Mouse (Mus musculus) MEL (cell line): ENCODE measurements around the gene Wdfy1. TPM values are rescaled to one million over a fixed set of nuclear protein-coding genes. Genes with fewer than 3 reads are reported as not detected.
A peak's percentile ranks its signal among the peaks of the same experiment; 100 is the strongest.

Source experiments
- DNase-seq: peaks from one replicate; pipeline ENCODE4 v3.0.0; 2011; ENCODE audit warnings: low read depth, low spot score
- H3K27ac ChIP-seq: 2 replicates; pipeline ENCODE4 v1.5.1; 2012; ENCODE audit warnings: low read depth, mild to moderate bottlenecking, control low read depth, low read length, moderate library complexity; ENCODE audit not compliant: control insufficient read depth
- H3K27me3 ChIP-seq, 2 experiments: fragments of 150-350 bp in 1 of 2; sonication (generic) in 1 of 2; 2 replicates each; pipeline ENCODE4 v1.6.1; 2012; ENCODE audit warnings: low read length in 2 of 2, mild to moderate bottlenecking in 2 of 2, improper control_type of control experiment in 1 of 2, moderate library complexity in 1 of 2; ENCODE audit not compliant: insufficient read depth in 2 of 2, control insufficient read depth in 1 of 2
- H3K36me3 ChIP-seq, 2 experiments: 2 replicates each; pipeline ENCODE4 v1.6.1; 2012 to 2014; ENCODE audit warnings: low read length in 2 of 2, improper control_type of control experiment in 1 of 2, inconsistent platforms in 1 of 2, mild to moderate bottlenecking in 1 of 2; ENCODE audit not compliant: insufficient read depth in 2 of 2, control insufficient read depth in 1 of 2
- H3K4me1 ChIP-seq, 2 experiments: fragments of 150-350 bp in 1 of 2; sonication (generic) in 1 of 2; 2 replicates each; pipeline ENCODE4 v1.6.1; 2012; ENCODE audit warnings: low read length in 2 of 2, improper control_type of control experiment in 1 of 2, mild to moderate bottlenecking in 1 of 2; ENCODE audit not compliant: insufficient read depth in 2 of 2, control insufficient read depth in 1 of 2
- H3K4me3 ChIP-seq, 2 experiments: fragments of 150-350 bp in 1 of 2; sonication (generic) in 1 of 2; 2 replicates each; pipeline ENCODE4 v1.5.1; 2012; ENCODE audit warnings: low read depth in 2 of 2, low read length in 2 of 2, mild to moderate bottlenecking in 2 of 2, moderate library complexity in 2 of 2, control low read depth in 1 of 2, improper control_type of control experiment in 1 of 2; ENCODE audit not compliant: control insufficient read depth in 1 of 2, insufficient read depth in 1 of 2
- H3K79me2 ChIP-seq: 2 replicates; pipeline ENCODE4 v1.6.1; 2012; ENCODE audit warnings: mild to moderate bottlenecking, low read length, moderate library complexity; ENCODE audit not compliant: control insufficient read depth, poor library complexity, insufficient read depth
- H3K9ac ChIP-seq: 2 replicates; pipeline ENCODE4 v1.6.1; 2012; ENCODE audit warnings: low read depth, mild to moderate bottlenecking, control low read depth, low read length, moderate library complexity; ENCODE audit not compliant: control insufficient read depth, poor library complexity, severe bottlenecking
- H3K9me3 ChIP-seq: fragments of 150-350 bp; sonication (generic); replicated peaks from 2 replicates; pipeline ENCODE4 v1.6.1; 2012; ENCODE audit warnings: mild to moderate bottlenecking, low read length, improper control_type of control experiment, moderate library complexity; ENCODE audit not compliant: insufficient read depth
- CTCF ChIP-seq, 3 experiments: IDR thresholded peaks in 2 of 3; conservative IDR thresholded peaks in 1 of 3; 2 replicates each; pipeline ENCODE4 v1.5.1; 2011 to 2012; ENCODE audit warnings: low read length in 3 of 3, low read depth in 2 of 3, mild to moderate bottlenecking in 2 of 3, improper control_type of control experiment in 1 of 3, inconsistent platforms in 1 of 3, mixed read lengths in 1 of 3, moderate library complexity in 1 of 3; ENCODE audit not compliant: control insufficient read depth in 1 of 3, insufficient read depth in 1 of 3, poor library complexity in 1 of 3, severe bottlenecking in 1 of 3
- E2F4 ChIP-seq: IDR thresholded peaks from 2 replicates; pipeline ENCODE4 v1.6.1; 2011; ENCODE audit warnings: low read depth, low read length, improper control_type of control experiment, borderline replicate concordance
- ELF1 ChIP-seq: IDR thresholded peaks from 2 replicates; pipeline ENCODE4 v1.6.1; 2014; ENCODE audit warnings: low read depth, mild to moderate bottlenecking, inconsistent platforms, low read length, improper control_type of control experiment, moderate library complexity
- GABPA ChIP-seq: IDR thresholded peaks from 2 replicates; pipeline ENCODE4 v1.6.1; 2012; ENCODE audit warnings: low read depth, mild to moderate bottlenecking, inconsistent platforms, low read length, improper control_type of control experiment, moderate library complexity
- GATA1 ChIP-seq: IDR thresholded peaks from 2 replicates; pipeline ENCODE4 v1.6.1; 2011; ENCODE audit warnings: low read depth, low read length, improper control_type of control experiment
- HCFC1 ChIP-seq: IDR thresholded peaks from 2 replicates; pipeline ENCODE4 v1.6.1; 2012; ENCODE audit warnings: low read depth, mild to moderate bottlenecking, inconsistent platforms, low read length, improper control_type of control experiment, moderate library complexity
- KAT2A ChIP-seq: conservative IDR thresholded peaks from 2 replicates; pipeline ENCODE4 v1.6.1; 2012; ENCODE audit warnings: low read depth, low read length, improper control_type of control experiment, inconsistent platforms
- MAFK ChIP-seq: IDR thresholded peaks from 2 replicates; pipeline ENCODE4 v1.6.1; 2011; ENCODE audit warnings: low read depth, mild to moderate bottlenecking, low read length, improper control_type of control experiment, borderline replicate concordance
- MAZ ChIP-seq: IDR thresholded peaks from 2 replicates; pipeline ENCODE4 v1.6.1; 2012; ENCODE audit warnings: low read depth, mild to moderate bottlenecking, inconsistent platforms, low read length, improper control_type of control experiment
- NELFE ChIP-seq: IDR thresholded peaks from 2 replicates; pipeline ENCODE4 v1.6.1; 2011; ENCODE audit warnings: low read depth, low read length, improper control_type of control experiment
- NRF1 ChIP-seq: IDR thresholded peaks from 2 replicates; pipeline ENCODE4 v1.6.1; 2014; ENCODE audit warnings: low read depth, mild to moderate bottlenecking, inconsistent platforms, low read length, improper control_type of control experiment, moderate library complexity; ENCODE audit not compliant: poor library complexity, insufficient read depth, severe bottlenecking
- POLR2A ChIP-seq, 2 experiments: IDR thresholded peaks; 2 replicates each; pipeline ENCODE4 v1.6.1; 2011 to 2012; ENCODE audit warnings: low read length in 2 of 2, mild to moderate bottlenecking in 2 of 2, control low read depth in 1 of 2, improper control_type of control experiment in 1 of 2, low read depth in 1 of 2, moderate library complexity in 1 of 2; ENCODE audit not compliant: control insufficient read depth in 1 of 2, insufficient read depth in 1 of 2, poor library complexity in 1 of 2
- POLR2AphosphoS2 ChIP-seq: IDR thresholded peaks from 2 replicates; pipeline ENCODE4 v1.6.1; 2011; ENCODE audit warnings: low read length, improper control_type of control experiment
- POLR2AphosphoS5 ChIP-seq: IDR thresholded peaks from 2 replicates; pipeline ENCODE4 v1.6.1; 2012; ENCODE audit warnings: low read depth, borderline replicate concordance, mild to moderate bottlenecking, inconsistent platforms, low read length, moderate library complexity, mixed read lengths
- RAD21 ChIP-seq: IDR thresholded peaks from 2 replicates; pipeline ENCODE4 v1.6.1; 2011; ENCODE audit warnings: mild to moderate bottlenecking, low read depth, low read length, improper control_type of control experiment
- SIN3A ChIP-seq: IDR thresholded peaks from 2 replicates; pipeline ENCODE4 v1.6.1; 2012; ENCODE audit warnings: low read length, improper control_type of control experiment, inconsistent platforms
- SMC3 ChIP-seq: IDR thresholded peaks from 2 replicates; pipeline ENCODE4 v1.6.1; 2011; ENCODE audit warnings: low read depth, low read length, improper control_type of control experiment
- ZC3H11A ChIP-seq: IDR thresholded peaks from 2 replicates; pipeline ENCODE4 v1.6.1; 2012; ENCODE audit warnings: low read depth, mild to moderate bottlenecking, inconsistent platforms, low read length, improper control_type of control experiment
- ZKSCAN1 ChIP-seq: IDR thresholded peaks from 2 replicates; pipeline ENCODE4 v1.6.1; 2012; ENCODE audit warnings: low read depth, mild to moderate bottlenecking, inconsistent platforms, low read length, improper control_type of control experiment, moderate library complexity
- ZMIZ1 ChIP-seq: IDR thresholded peaks from 2 replicates; pipeline ENCODE4 v1.6.1; 2012; ENCODE audit warnings: low read depth, mild to moderate bottlenecking, inconsistent platforms, low read length, improper control_type of control experiment, moderate library complexity
- ZNF384 ChIP-seq: IDR thresholded peaks from 2 replicates; pipeline ENCODE4 v1.6.1; 2012; ENCODE audit warnings: low read depth, mild to moderate bottlenecking, inconsistent platforms, low read length, improper control_type of control experiment
- polyA plus RNA-seq, 2 experiments: library from polyadenylated mRNA; stranded (reverse) in 1 of 2; unstranded in 1 of 2; fragments of >175 nt in 1 of 2; fragments of >200 nt in 1 of 2; gene quantifications; 2 replicates each; pipeline versions ENCODE4 v1.2.1 to v1.2.4; 2012; ENCODE audit warnings: low replicate concordance in 2 of 2, low read depth in 1 of 2; ENCODE audit not compliant: insufficient read length in 2 of 2, insufficient read depth in 1 of 2, missing spikeins in 1 of 2
- total RNA-seq: library from RNA; depleted of rRNA; stranded (reverse); fragments of 300-350 nt; gene quantifications from 2 replicates; pipeline ENCODE4 v1.2.3, GENCODE M21; 2012

The Wdfy1 gene
- total and polyA plus RNA-seq, 3 experiments: 17.6 to 25.0 TPM; not detected in 1

DNA sequence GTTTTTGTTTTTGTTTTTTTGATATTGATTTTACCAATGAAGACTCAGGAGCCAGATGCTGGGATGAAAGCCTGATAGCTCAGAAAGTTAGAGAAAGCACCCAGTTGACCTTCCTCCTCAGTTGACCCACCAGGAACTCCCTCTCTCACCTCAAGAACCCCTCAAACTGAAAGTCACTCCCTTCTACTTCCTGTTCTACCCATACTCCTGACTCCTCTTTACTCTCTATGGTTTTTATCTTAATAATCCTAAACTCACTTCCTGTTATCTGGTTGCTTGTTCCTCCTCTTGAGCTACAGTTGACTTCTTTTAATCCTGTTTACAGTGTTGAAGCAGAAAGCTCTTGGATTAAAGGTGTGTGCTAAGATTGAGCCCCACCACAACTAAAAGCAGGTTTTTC lies 91.9 kb downstream of the Wdfy1 start (continued):
- no peak; the same call in 1 of the 2 replicates for TF ChIP-seq MAZ

DNA sequence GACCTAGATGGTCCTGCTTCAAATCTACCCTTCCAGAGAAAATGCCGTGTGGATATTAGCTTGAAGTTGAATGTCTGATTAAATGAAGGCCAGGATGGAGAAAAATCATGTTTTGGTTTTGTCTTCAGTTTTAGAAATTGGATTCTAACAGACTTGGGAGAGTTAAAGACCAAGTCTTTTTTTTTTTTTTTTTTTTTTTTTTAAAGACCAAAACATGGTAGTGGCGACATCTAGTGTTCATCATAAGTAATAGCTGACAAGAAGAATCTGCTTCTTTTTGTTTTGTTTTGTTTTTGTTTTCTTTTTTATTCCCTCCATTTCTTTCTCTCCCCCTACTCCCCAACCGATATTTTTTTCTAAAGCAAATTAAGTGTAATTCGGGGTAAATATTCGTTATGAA lies 93.0 kb downstream of the Wdfy1 start:
- Histone ChIP-seq H3K36me3 (peaks cover 0 to 12% of the 10 kb centered on the region in 2 experiments; a peak in 2 of 4 replicates), H3K79me2 (no peaks in the 10 kb centered on the region), H3K27ac (no peak overlapping the region), H3K4me3 (peak overlapping the region; percentile 46 to 58; a peak in 3 of 4 replicates), H3K27me3 (no peaks in the 10 kb centered on the region), H3K9me3 (no peaks in the 10 kb centered on the region), H3K9ac (no peak overlapping the region), H3K4me1 (peaks cover 0 to 8% of the 10 kb centered on the region in 2 experiments; a peak in 2 of 4 replicates)
- peak; percentile 89 for TF ChIP-seq RAD21
- peak; percentile 100 for TF ChIP-seq ZNF384
- TF ChIP-seq POLR2AphosphoS2: no peak
- peak; percentile 82 for TF ChIP-seq ZC3H11A
- TF ChIP-seq KAT2A: no peak
- no peak for TF ChIP-seq GABPA
- TF ChIP-seq E2F4: no peak
- no peak for TF ChIP-seq ELF1
- TF ChIP-seq ZKSCAN1: peak; percentile 70; the same call in 1 of the 2 replicates
- peak; percentile 53 for TF ChIP-seq HCFC1
- TF ChIP-seq SIN3A: peak; percentile 59
- TF ChIP-seq CTCF (IDR thresholded peaks at IDR 0.05 in 2 of 3, conservative IDR thresholded peaks at IDR 0.05 in 1 of 3; ENCODE audit: control insufficient read depth in 1 of 3, insufficient read depth in 1 of 3, low read depth in 2 of 3, low read length in 3 of 3, poor library complexity in 1 of 3, severe bottlenecking in 1 of 3): peak in 1 of 3 experiments; percentile 53; a peak in 3 of 6 replicates
- TF ChIP-seq SMC3: peak; percentile 67
- peak; percentile 57 for DNase-seq

DNA sequence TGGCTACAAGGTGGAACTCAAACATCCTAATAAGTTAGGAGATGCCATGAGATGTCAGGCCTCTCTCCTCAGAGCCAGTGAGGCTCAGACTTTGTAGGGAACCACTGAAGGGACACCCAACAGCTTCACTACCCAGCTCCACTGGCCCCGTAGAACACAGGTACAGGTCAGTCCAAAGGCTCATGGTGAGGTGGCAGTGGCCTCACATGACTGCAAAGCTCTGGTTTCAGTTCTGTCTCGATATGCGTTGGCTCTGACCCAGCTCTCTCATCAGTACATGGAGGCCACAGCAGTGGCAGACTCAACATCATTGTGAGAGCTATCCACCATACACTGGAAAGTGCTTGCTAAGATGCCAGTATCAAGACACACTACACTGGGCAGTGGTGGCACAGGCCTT lies 95.2 kb downstream of the Wdfy1 start:
- Histone ChIP-seq H3K4me3 (no peak overlapping the region), H3K27me3 (no peaks in the 10 kb centered on the region), H3K36me3 (peaks cover 0 to 12% of the 10 kb centered on the region in 2 experiments; a peak in 2 of 4 replicates), H3K27ac (no peak overlapping the region), H3K9me3 (no peaks in the 10 kb centered on the region)
- TF ChIP-seq MAFK (no peak), ZMIZ1 (no peak), NRF1 (no peak), GATA1 (no peak), POLR2AphosphoS5 (no peak), HCFC1 (no peak), POLR2A (IDR thresholded peaks at IDR 0.05; ENCODE audit: control insufficient read depth in 1 of 2, insufficient read depth in 1 of 2, low read depth in 1 of 2, low read length in 2 of 2, poor library complexity in 1 of 2) (no peak), ZKSCAN1 (no peak), E2F4 (no peak), GABPA (no peak), NELFE (no peak)
- TF ChIP-seq, all 39 proteins: peak for 0
- Histone ChIP-seq H3K9ac (no peak overlapping the region), H3K4me1 (peaks cover 0 to 12% of the 10 kb centered on the region in 2 experiments; a peak in 2 of 4 replicates), H3K79me2 (no peaks in the 10 kb centered on the region)
- no peak for DNase-seq
